Mouse (Mus musculus): ENCODE data around the gene Fnbp1. TPM values are rescaled to one million over a fixed set of nuclear protein-coding genes. Genes with fewer than 3 reads are reported as not detected.

Gene Fnbp1
- polyA plus RNA-seq, 1 experiment from 2014 or later = 13.9 TPM

GRCm38 (mm10) chr2:31137018-31137590 lies 4.7 kb downstream of the Fnbp1 start:
- DNase-seq (ENCODE audit: low spot score) (no peak), ATAC-seq (ENCODE audit: insufficient number of reproducible peaks, low FRiP score, low TSS enrichment, low read depth) (no peak)
- H3K27ac ChIP-seq (replicated peaks; ENCODE audit: low read depth, low read length) = no peak overlapping the region
- H3K4me2 ChIP-seq (ENCODE audit: low read depth, severe bottlenecking) = no peak overlapping the region
- peaks cover 9% of the 10 kb centered on the region; the same call in 1 of the 2 replicates for H3K4me1 ChIP-seq (ENCODE audit: control insufficient read depth, insufficient read depth, low read length)
- no peaks in the 10 kb centered on the region for H3K9me3 ChIP-seq (ENCODE audit: control insufficient read depth, low read length)
- no peaks in the 10 kb centered on the region; the same call in 1 of the 2 replicates for H3K36me3 ChIP-seq (ENCODE audit: control insufficient read depth, insufficient read depth, low read length)
- no peaks in the 10 kb centered on the region for H3K27me3 ChIP-seq (ENCODE audit: control insufficient read depth, insufficient read depth, low read length)
- H3K4me3 ChIP-seq (ENCODE audit: low read depth, low read length) = no peak overlapping the region
- WGBS = 66% methylated on average over 14 of the region's 14 CpGs
- H3K9ac ChIP-seq (ENCODE audit: low read length) = no peak overlapping the region

GRCm38 (mm10) chr2:31136338-31136737 lies 5.5 kb downstream of the Fnbp1 start:
- 41% methylated on average over 9 of the region's 13 CpGs for WGBS
- Histone ChIP-seq H3K4me2 (ENCODE audit: low read depth, severe bottlenecking) (no peak overlapping the region), H3K36me3 (ENCODE audit: control insufficient read depth, insufficient read depth, low read length) (no peaks in the 10 kb centered on the region; the same call in 1 of the 2 replicates), H3K4me3 (ENCODE audit: low read depth, low read length) (no peak overlapping the region), H3K27me3 (ENCODE audit: control insufficient read depth, insufficient read depth, low read length) (no peaks in the 10 kb centered on the region), H3K9me3 (ENCODE audit: control insufficient read depth, low read length) (no peaks in the 10 kb centered on the region), H3K27ac (replicated peaks; ENCODE audit: low read depth, low read length) (no peak overlapping the region), H3K9ac (ENCODE audit: low read length) (no peak overlapping the region), H3K4me1 (ENCODE audit: control insufficient read depth, insufficient read depth, low read length) (peaks cover 9% of the 10 kb centered on the region; the same call in 1 of the 2 replicates)
- ATAC-seq (ENCODE audit: insufficient number of reproducible peaks, low FRiP score, low TSS enrichment, low read depth) = no peak
- DNase-seq (ENCODE audit: low spot score) = no peak

DNA sequence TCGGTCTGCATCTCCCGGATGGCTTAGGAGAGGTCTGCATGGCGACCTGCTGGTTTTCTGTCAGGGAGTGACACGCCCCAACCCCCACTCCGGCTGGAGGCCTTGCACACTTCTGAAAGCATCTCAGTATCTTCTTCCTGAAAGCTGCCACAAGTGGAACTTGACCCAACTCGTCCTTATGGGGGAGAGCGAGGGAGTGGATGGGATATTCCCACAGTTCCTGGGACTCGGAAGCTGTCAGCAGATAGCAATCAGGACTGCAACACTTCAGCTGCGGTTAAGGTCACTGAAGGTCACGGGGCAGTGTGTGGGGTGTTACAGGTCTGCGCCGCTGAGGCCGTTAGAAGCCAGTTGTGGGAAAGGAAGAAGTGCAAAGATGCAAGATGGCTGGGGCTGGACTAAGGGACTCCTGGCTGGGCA lies 6.3 kb downstream of the Fnbp1 start:
- Histone ChIP-seq H3K4me1 (ENCODE audit: control insufficient read depth, insufficient read depth, low read length) (peaks cover 9% of the 10 kb centered on the region; the same call in 1 of the 2 replicates), H3K4me3 (ENCODE audit: low read depth, low read length) (no peak overlapping the region), H3K9ac (ENCODE audit: low read length) (no peak overlapping the region), H3K27ac (replicated peaks; ENCODE audit: low read depth, low read length) (no peak overlapping the region), H3K9me3 (ENCODE audit: control insufficient read depth, low read length) (no peaks in the 10 kb centered on the region), H3K4me2 (ENCODE audit: low read depth, severe bottlenecking) (no peak overlapping the region), H3K27me3 (ENCODE audit: control insufficient read depth, insufficient read depth, low read length) (no peaks in the 10 kb centered on the region), H3K36me3 (ENCODE audit: control insufficient read depth, insufficient read depth, low read length) (no peaks in the 10 kb centered on the region; the same call in 1 of the 2 replicates)
- no peak for ATAC-seq (ENCODE audit: insufficient number of reproducible peaks, low FRiP score, low TSS enrichment, low read depth)
- DNase-seq (ENCODE audit: low spot score) = no peak
- WGBS = 36% methylated on average over 13 of the region's 13 CpGs

GRCm38 (mm10) chr2:31133981-31134380 lies 7.8 kb downstream of the Fnbp1 start:
- H3K36me3 ChIP-seq (ENCODE audit: control insufficient read depth, insufficient read depth, low read length) = no peaks in the 10 kb centered on the region; the same call in 1 of the 2 replicates
- no peak overlapping the region for H3K27ac ChIP-seq (replicated peaks; ENCODE audit: low read depth, low read length)
- 82% methylated on average over 3 of the region's 4 CpGs for WGBS
- no peak for DNase-seq (ENCODE audit: low spot score)
- H3K9ac ChIP-seq (ENCODE audit: low read length) = no peak overlapping the region
- no peaks in the 10 kb centered on the region for H3K27me3 ChIP-seq (ENCODE audit: control insufficient read depth, insufficient read depth, low read length)
- no peaks in the 10 kb centered on the region for H3K9me3 ChIP-seq (ENCODE audit: control insufficient read depth, low read length)
- peaks cover 9% of the 10 kb centered on the region; the same call in 1 of the 2 replicates for H3K4me1 ChIP-seq (ENCODE audit: control insufficient read depth, insufficient read depth, low read length)
- H3K4me3 ChIP-seq (ENCODE audit: low read depth, low read length) = no peak overlapping the region
- no peak for ATAC-seq (ENCODE audit: insufficient number of reproducible peaks, low FRiP score, low TSS enrichment, low read depth)
- H3K4me2 ChIP-seq (ENCODE audit: low read depth, severe bottlenecking) = no peak overlapping the region

DNA sequence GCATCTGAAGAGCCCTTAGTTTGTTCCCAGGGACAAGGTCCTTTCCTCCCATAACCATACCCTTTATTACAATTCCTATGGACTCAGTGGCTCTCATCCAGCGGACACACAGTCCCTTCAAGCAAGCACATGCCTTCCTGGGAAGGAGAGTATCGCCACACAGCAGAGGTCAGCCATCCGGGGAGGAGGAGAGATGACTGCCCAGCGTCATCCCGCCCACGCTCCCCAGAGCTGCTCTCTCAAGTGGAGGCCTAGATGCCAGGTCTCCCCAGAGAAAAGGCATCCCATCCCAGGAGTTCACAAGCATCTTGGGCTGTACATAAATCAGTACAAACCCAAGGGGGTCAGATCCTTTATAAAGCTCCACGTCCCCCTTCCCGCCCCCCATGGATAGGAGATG lies 9.1 kb downstream of the Fnbp1 start:
- Histone ChIP-seq H3K4me3 (ENCODE audit: low read depth, low read length) (no peak overlapping the region), H3K4me1 (ENCODE audit: control insufficient read depth, insufficient read depth, low read length) (peaks cover 9% of the 10 kb centered on the region; the same call in 1 of the 2 replicates), H3K36me3 (ENCODE audit: control insufficient read depth, insufficient read depth, low read length) (no peaks in the 10 kb centered on the region; the same call in 1 of the 2 replicates), H3K9ac (ENCODE audit: low read length) (no peak overlapping the region), H3K9me3 (ENCODE audit: control insufficient read depth, low read length) (no peaks in the 10 kb centered on the region), H3K27ac (replicated peaks; ENCODE audit: low read depth, low read length) (no peak overlapping the region), H3K4me2 (ENCODE audit: low read depth, severe bottlenecking) (no peak overlapping the region), H3K27me3 (ENCODE audit: control insufficient read depth, insufficient read depth, low read length) (no peaks in the 10 kb centered on the region)
- WGBS = 75% methylated on average over 8 of the region's 8 CpGs
- no peak for ATAC-seq (ENCODE audit: insufficient number of reproducible peaks, low FRiP score, low TSS enrichment, low read depth)
- DNase-seq (ENCODE audit: low spot score) = no peak

DNA sequence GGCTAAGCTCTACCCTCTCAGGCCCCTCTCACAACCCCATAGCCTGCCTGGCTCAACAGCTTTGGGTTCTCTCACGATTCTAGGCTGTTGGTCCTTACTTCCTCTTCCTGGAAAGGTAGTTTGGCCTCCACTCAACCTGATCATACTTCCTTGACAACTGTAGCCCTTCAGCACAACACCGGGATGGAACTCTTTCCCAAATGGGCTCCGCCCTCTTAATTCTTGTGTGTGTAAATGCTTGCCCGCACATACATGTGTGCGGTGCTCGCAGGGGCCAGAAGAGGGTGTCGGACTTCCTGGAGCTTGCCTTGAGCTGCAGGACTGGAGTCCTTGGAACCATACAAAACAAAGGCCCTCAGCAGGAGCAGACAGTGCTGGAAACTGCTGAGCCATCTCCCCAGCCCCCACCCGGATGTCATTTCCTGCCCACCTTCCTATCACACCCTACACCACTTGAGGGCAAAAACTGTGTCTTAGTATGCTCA lies 11.0 kb downstream of the Fnbp1 start:
- peaks cover 18% of the 10 kb centered on the region for H3K4me1 ChIP-seq (ENCODE audit: control insufficient read depth, insufficient read depth, low read length)
- WGBS = 80% methylated on average over 8 of the region's 8 CpGs
- no peaks in the 10 kb centered on the region for H3K9me3 ChIP-seq (ENCODE audit: control insufficient read depth, low read length)
- no peaks in the 10 kb centered on the region for H3K27me3 ChIP-seq (ENCODE audit: control insufficient read depth, insufficient read depth, low read length)
- H3K4me2 ChIP-seq (ENCODE audit: low read depth, severe bottlenecking) = no peak overlapping the region
- no peaks in the 10 kb centered on the region for H3K36me3 ChIP-seq (ENCODE audit: control insufficient read depth, insufficient read depth, low read length)
- H3K9ac ChIP-seq (ENCODE audit: low read length) = no peak overlapping the region
- ATAC-seq (ENCODE audit: insufficient number of reproducible peaks, low FRiP score, low TSS enrichment, low read depth) = no peak
- no peak overlapping the region for H3K27ac ChIP-seq (replicated peaks; ENCODE audit: low read depth, low read length)
- no peak for DNase-seq (ENCODE audit: low spot score)
- no peak overlapping the region for H3K4me3 ChIP-seq (ENCODE audit: low read depth, low read length)

GRCm38 (mm10) chr2:31129742-31130518 lies 11.9 kb downstream of the Fnbp1 start:
- Histone ChIP-seq H3K4me3 (ENCODE audit: low read depth, low read length) (no peak overlapping the region), H3K27ac (replicated peaks; ENCODE audit: low read depth, low read length) (no peak overlapping the region), H3K9ac (ENCODE audit: low read length) (no peak overlapping the region), H3K36me3 (ENCODE audit: control insufficient read depth, insufficient read depth, low read length) (no peaks in the 10 kb centered on the region), H3K4me2 (ENCODE audit: low read depth, severe bottlenecking) (no peak overlapping the region), H3K4me1 (ENCODE audit: control insufficient read depth, insufficient read depth, low read length) (peaks cover 15% of the 10 kb centered on the region), H3K9me3 (ENCODE audit: control insufficient read depth, low read length) (no peaks in the 10 kb centered on the region), H3K27me3 (ENCODE audit: control insufficient read depth, insufficient read depth, low read length) (no peaks in the 10 kb centered on the region)
- WGBS = 83% methylated on average over 14 of the region's 14 CpGs
- ATAC-seq (ENCODE audit: insufficient number of reproducible peaks, low FRiP score, low TSS enrichment, low read depth) (no peak), DNase-seq (ENCODE audit: low spot score) (no peak)

DNA sequence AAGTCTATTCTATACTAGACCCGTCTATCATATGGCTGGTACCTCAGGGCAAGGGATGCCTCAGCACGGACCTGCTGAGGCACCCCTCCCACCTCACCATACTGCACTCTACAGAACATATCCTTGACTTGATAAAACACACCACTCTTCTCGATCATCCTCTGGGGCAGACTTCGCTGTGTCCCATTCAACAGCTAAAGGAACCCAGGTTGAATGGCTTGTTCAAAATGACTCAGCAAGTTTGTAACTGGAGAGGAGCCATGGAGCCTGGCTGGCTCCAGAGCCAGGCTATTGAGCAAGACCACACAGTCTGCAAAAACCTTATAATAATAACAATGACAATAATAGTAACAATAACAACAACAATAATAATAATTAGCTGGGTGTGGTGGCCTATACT lies 13.9 kb downstream of the Fnbp1 start:
- peaks cover 15% of the 10 kb centered on the region for H3K4me1 ChIP-seq (ENCODE audit: control insufficient read depth, insufficient read depth, low read length)
- DNase-seq (ENCODE audit: low spot score) (no peak), ATAC-seq (ENCODE audit: insufficient number of reproducible peaks, low FRiP score, low TSS enrichment, low read depth) (no peak)
- no peaks in the 10 kb centered on the region for H3K9me3 ChIP-seq (ENCODE audit: control insufficient read depth, low read length)
- H3K27ac ChIP-seq (replicated peaks; ENCODE audit: low read depth, low read length) = no peak overlapping the region
- 70% methylated on average over 4 of the region's 4 CpGs for WGBS
- no peak overlapping the region for H3K4me3 ChIP-seq (ENCODE audit: low read depth, low read length)
- H3K27me3 ChIP-seq (ENCODE audit: control insufficient read depth, insufficient read depth, low read length) = no peaks in the 10 kb centered on the region
- H3K4me2 ChIP-seq (ENCODE audit: low read depth, severe bottlenecking) = no peak overlapping the region
- no peaks in the 10 kb centered on the region for H3K36me3 ChIP-seq (ENCODE audit: control insufficient read depth, insufficient read depth, low read length)
- H3K9ac ChIP-seq (ENCODE audit: low read length) = no peak overlapping the region
